Mouse (Mus musculus): ENCODE results near the gene Adad2. TPM values are rescaled to one million over a fixed set of nuclear protein-coding genes. Genes with fewer than 3 reads are reported as not detected.

Adad2 gene
- polyA plus RNA-seq, 1 experiment, result not detected

GRCm38 (mm10) chr8:119641058-119641457, 28.5 kb downstream of the Adad2 start:
- H3K4me3 ChIP-seq (ENCODE audit: insufficient read depth, low read depth, low read length), result no peak overlapping the region
- peaks cover 7% of the 10 kb centered on the region for H3K4me1 ChIP-seq (ENCODE audit: control insufficient read depth, insufficient read depth, low read length)
- WGBS, result 83% methylated on average over 5 of the region's 5 CpGs
- no peak for TF ChIP-seq POLR2A (IDR thresholded peaks at IDR 0.05; ENCODE audit: insufficient read depth, low read depth, low read length)
- TF ChIP-seq CTCF (IDR thresholded peaks at IDR 0.05; ENCODE audit: insufficient read depth, low read depth, low read length), result no peak
- no peak overlapping the region for H3K27ac ChIP-seq (ENCODE audit: insufficient read depth, low read depth, low read length)

- WGBS, result 88% methylated on average over 1 of the region's 1 CpGs
Measured at GRCm38 (mm10) chr8:119642960-119643359, 30.4 kb downstream of the Adad2 start.

GRCm38 (mm10) chr8:119644429-119644960, 31.9 kb downstream of the Adad2 start:
- 0 out of 2 replicates have a peak overlapping the region, but pooled peaks have one; percentile 61 for H3K27ac ChIP-seq (ENCODE audit: insufficient read depth, low read depth, low read length)
- no peak overlapping the region for H3K4me3 ChIP-seq (ENCODE audit: insufficient read depth, low read depth, low read length)
- H3K4me1 ChIP-seq (ENCODE audit: control insufficient read depth, insufficient read depth, low read length), result peaks cover 5% of the 10 kb centered on the region
- WGBS, result 85% methylated on average over 17 of the region's 17 CpGs
- no peak for TF ChIP-seq CTCF (IDR thresholded peaks at IDR 0.05; ENCODE audit: insufficient read depth, low read depth, low read length)
- TF ChIP-seq POLR2A (IDR thresholded peaks at IDR 0.05; ENCODE audit: insufficient read depth, low read depth, low read length), result no peak

More at GRCm38 (mm10) chr8:119642960-119643359, 30.4 kb downstream of the Adad2 start:
- no peak overlapping the region for H3K4me3 ChIP-seq (ENCODE audit: insufficient read depth, low read depth, low read length)
- no peak for TF ChIP-seq CTCF (IDR thresholded peaks at IDR 0.05; ENCODE audit: insufficient read depth, low read depth, low read length)
- TF ChIP-seq POLR2A (IDR thresholded peaks at IDR 0.05; ENCODE audit: insufficient read depth, low read depth, low read length), result no peak
- peaks cover 5% of the 10 kb centered on the region for H3K4me1 ChIP-seq (ENCODE audit: control insufficient read depth, insufficient read depth, low read length)
- H3K27ac ChIP-seq (ENCODE audit: insufficient read depth, low read depth, low read length), result no peak overlapping the region

GRCm38 (mm10) chr8:119644981-119645597, 32.5 kb downstream of the Adad2 start:
- no peak for TF ChIP-seq POLR2A (IDR thresholded peaks at IDR 0.05; ENCODE audit: insufficient read depth, low read depth, low read length)
- 31% methylated on average over 18 of the region's 18 CpGs for WGBS
- Histone ChIP-seq H3K4me1 (ENCODE audit: control insufficient read depth, insufficient read depth, low read length) (peaks cover 5% of the 10 kb centered on the region), H3K4me3 (ENCODE audit: insufficient read depth, low read depth, low read length) (no peak overlapping the region), H3K27ac (ENCODE audit: insufficient read depth, low read depth, low read length) (peak overlapping the region; percentile 61)

- Histone ChIP-seq H3K4me3 (ENCODE audit: insufficient read depth, low read depth, low read length) (no peak overlapping the region), H3K4me1 (ENCODE audit: control insufficient read depth, insufficient read depth, low read length) (peaks cover 5% of the 10 kb centered on the region), H3K27ac (ENCODE audit: insufficient read depth, low read depth, low read length) (no peak overlapping the region)
- TF ChIP-seq CTCF (IDR thresholded peaks at IDR 0.05; ENCODE audit: insufficient read depth, low read depth, low read length) (no peak), POLR2A (IDR thresholded peaks at IDR 0.05; ENCODE audit: insufficient read depth, low read depth, low read length) (no peak)
- 84% methylated on average over 3 of the region's 3 CpGs for WGBS
Measured at GRCm38 (mm10) chr8:119646197-119646596, 33.6 kb downstream of the Adad2 start.

GRCm38 (mm10) chr8:119646846-119647245, 34.3 kb downstream of the Adad2 start:
- H3K4me1 ChIP-seq (ENCODE audit: control insufficient read depth, insufficient read depth, low read length), result peaks cover 5% of the 10 kb centered on the region
- no peak overlapping the region for H3K27ac ChIP-seq (ENCODE audit: insufficient read depth, low read depth, low read length)
- H3K4me3 ChIP-seq (ENCODE audit: insufficient read depth, low read depth, low read length), result no peak overlapping the region
- WGBS, result 83% methylated on average over 7 of the region's 7 CpGs
- no peak for TF ChIP-seq CTCF (IDR thresholded peaks at IDR 0.05; ENCODE audit: insufficient read depth, low read depth, low read length)

- TF ChIP-seq CTCF (IDR thresholded peaks at IDR 0.05; ENCODE audit: insufficient read depth, low read depth, low read length) (no peak), POLR2A (IDR thresholded peaks at IDR 0.05; ENCODE audit: insufficient read depth, low read depth, low read length) (no peak)
- WGBS, result 82% methylated on average over 2 of the region's 2 CpGs
- H3K27ac ChIP-seq (ENCODE audit: insufficient read depth, low read depth, low read length), result no peak overlapping the region
- peaks cover 4% of the 10 kb centered on the region; the same call in 1 of the 2 replicates for H3K4me1 ChIP-seq (ENCODE audit: control insufficient read depth, insufficient read depth, low read length)
- no peak overlapping the region for H3K4me3 ChIP-seq (ENCODE audit: insufficient read depth, low read depth, low read length)
Measured at GRCm38 (mm10) chr8:119651324-119651723, 38.8 kb downstream of the Adad2 start.

GRCm38 (mm10) chr8:119656709-119657464, 44.3 kb downstream of the Adad2 start:
- no peak overlapping the region for H3K27ac ChIP-seq (ENCODE audit: insufficient read depth, low read depth, low read length)
- H3K4me1 ChIP-seq (ENCODE audit: control insufficient read depth, insufficient read depth, low read length), result peaks cover 15% of the 10 kb centered on the region; the same call in 1 of the 2 replicates
- 40% methylated on average over 5 of the region's 5 CpGs for WGBS
- H3K4me3 ChIP-seq (ENCODE audit: insufficient read depth, low read depth, low read length), result no peak overlapping the region
- TF ChIP-seq POLR2A (IDR thresholded peaks at IDR 0.05; ENCODE audit: insufficient read depth, low read depth, low read length) (no peak), CTCF (IDR thresholded peaks at IDR 0.05; ENCODE audit: insufficient read depth, low read depth, low read length) (no peak)

- no peak for TF ChIP-seq CTCF (IDR thresholded peaks at IDR 0.05; ENCODE audit: insufficient read depth, low read depth, low read length)
- TF ChIP-seq POLR2A (IDR thresholded peaks at IDR 0.05; ENCODE audit: insufficient read depth, low read depth, low read length), result no peak
- H3K27ac ChIP-seq (ENCODE audit: insufficient read depth, low read depth, low read length), result no peak overlapping the region
- H3K4me3 ChIP-seq (ENCODE audit: insufficient read depth, low read depth, low read length), result no peak overlapping the region
- 31% methylated on average over 9 of the region's 9 CpGs for WGBS
- peaks cover 18% of the 10 kb centered on the region; the same call in 1 of the 2 replicates for H3K4me1 ChIP-seq (ENCODE audit: control insufficient read depth, insufficient read depth, low read length)
Measured at GRCm38 (mm10) chr8:119661081-119661480, 48.5 kb downstream of the Adad2 start.

All from olfactory bulb, adult 2 months (tissue).